In genomic region chr12:79995521-79996094, GRCm38 (mm10) we compare ENCODE assay signal across 31 mouse cellular contexts.
DNase-seq lines count a peak whose midpoint lies in the region; ATAC-seq and TF ChIP-seq lines count a peak whose summit lies in the region.
"Had no signal": no experiment of that assay in that cellular context is flagged by ENCODE, and none has a peak within 500 bp of the region (broad histone marks: within the 10 kb centered on the region; RNA-seq: fewer than 3 reads in every experiment).

No protein-coding gene starts in this region.

- H3K27ac ChIP-seq in embryonic facial prominence, embryonic 15.5 days (replicated peaks) = 0 out of 2 replicates have a peak overlapping the region, but pooled peaks have one; percentile 7
- no peak overlapping the region for H3K27ac ChIP-seq in embryonic facial prominence, embryonic 10.5 days (replicated peaks)
- peak overlapping the region; percentile 80; the same call in 1 of the 2 replicates for H3K27ac ChIP-seq in hindbrain, embryonic 10.5 days
- no peak overlapping the region for H3K27ac ChIP-seq in hindbrain, embryonic 16.5 days (ENCODE audit: low read depth, low read length)
- no peak overlapping the region for H3K27ac ChIP-seq in neural tube, embryonic 11.5 days (ENCODE audit: low read depth, low read length)
- H3K27ac ChIP-seq in thymus, adult 2 months (ENCODE audit: control insufficient read depth, insufficient read depth, low read length) = no peak overlapping the region
- H3K27ac ChIP-seq: embryonic facial prominence, embryonic 12.5 days; intestine, embryonic 15.5 days; left cerebral cortex, adult 2 months; liver, embryonic 15.5 days; midbrain, embryonic 15.5 days; neural tube, embryonic 12.5 days had no signal

- DNase-seq in embryonic facial prominence, embryonic 10.5 days (ENCODE audit: low spot score) = no peak
- DNase-seq in hindbrain, embryonic 10.5 days (ENCODE audit: low spot score) = no peak
- DNase-seq in neural tube, embryonic 11.5 days (ENCODE audit: low spot score) = peak; percentile 5
- DNase-seq in neural tube, embryonic 10.5 days (ENCODE audit: extremely low spot score, low spot score) = no peak
- peak; percentile 30 for DNase-seq in R1 (ENCODE audit: low read depth, low spot score)
- DNase-seq in thymus, adult 2 months = no peak
- DNase-seq: adrenal gland, postnatal 14 days; cerebellum, adult 11 months; cerebellum, adult 9-10 months; cerebellum, postnatal 36 days; gastrocnemius, postnatal 10 days; heart, postnatal 10 days; kidney, adult 8-10 months; kidney, postnatal 14 days; lung, embryonic 14.5 days; lung, postnatal 14 days; thymus, postnatal 14 days had no signal

- no peaks in the 10 kb centered on the region for H3K36me3 ChIP-seq in embryonic facial prominence, embryonic 15.5 days
- H3K36me3 ChIP-seq in embryonic facial prominence, embryonic 10.5 days (replicated peaks) = no peaks in the 10 kb centered on the region
- H3K36me3 ChIP-seq in hindbrain, embryonic 10.5 days = no peaks in the 10 kb centered on the region
- H3K36me3 ChIP-seq in hindbrain, embryonic 16.5 days (ENCODE audit: control insufficient read depth, insufficient read depth, low read length) = no peaks in the 10 kb centered on the region
- no peaks in the 10 kb centered on the region for H3K36me3 ChIP-seq in neural tube, embryonic 11.5 days (ENCODE audit: control insufficient read depth, insufficient read depth, low read length)
- H3K36me3 ChIP-seq in thymus, adult 2 months (ENCODE audit: control insufficient read depth, insufficient read depth, low read length) = no peaks in the 10 kb centered on the region
- H3K36me3 ChIP-seq: embryonic facial prominence, embryonic 12.5 days; intestine, embryonic 15.5 days; liver, embryonic 15.5 days; midbrain, embryonic 10.5 days; midbrain, embryonic 15.5 days; neural tube, embryonic 12.5 days; stomach, embryonic 15.5 days had no signal

- no peak for ATAC-seq in embryonic facial prominence, embryonic 15.5 days (ENCODE audit: insufficient number of reproducible peaks, low FRiP score, low TSS enrichment, low read depth)
- ATAC-seq in hindbrain, embryonic 16.5 days = no peak
- no peak for ATAC-seq in neural tube, embryonic 11.5 days (ENCODE audit: insufficient read depth, low FRiP score, low TSS enrichment)
- ATAC-seq: forebrain, embryonic 16.5 days; hindbrain, postnatal 0 days; intestine, embryonic 15.5 days; midbrain, embryonic 15.5 days; Patski had no signal

- no peaks in the 10 kb centered on the region for H3K27me3 ChIP-seq in embryonic facial prominence, embryonic 15.5 days
- H3K27me3 ChIP-seq in embryonic facial prominence, embryonic 10.5 days (replicated peaks; ENCODE audit: low read depth, poor library complexity, severe bottlenecking) = peaks cover 6% of the 10 kb centered on the region
- no peaks in the 10 kb centered on the region for H3K27me3 ChIP-seq in hindbrain, embryonic 10.5 days (ENCODE audit: insufficient read depth, poor library complexity, severe bottlenecking)
- no peaks in the 10 kb centered on the region for H3K27me3 ChIP-seq in hindbrain, embryonic 16.5 days (replicated peaks; ENCODE audit: control insufficient read depth, insufficient read depth, low read length)
- H3K27me3 ChIP-seq in neural tube, embryonic 11.5 days (ENCODE audit: control insufficient read depth, insufficient read depth, low read length) = no peaks in the 10 kb centered on the region
- no peaks in the 10 kb centered on the region for H3K27me3 ChIP-seq in thymus, adult 2 months (ENCODE audit: control insufficient read depth, insufficient read depth, low read length)
- H3K27me3 ChIP-seq: embryonic facial prominence, embryonic 12.5 days; intestine, embryonic 15.5 days; liver, embryonic 15.5 days; midbrain, embryonic 15.5 days; neural tube, embryonic 12.5 days; Patski; stomach, embryonic 15.5 days had no signal

- H3K4me1 ChIP-seq in embryonic facial prominence, embryonic 15.5 days = peaks cover 44% of the 10 kb centered on the region
- peaks cover 31% of the 10 kb centered on the region for H3K4me1 ChIP-seq in embryonic facial prominence, embryonic 10.5 days
- peaks cover 40% of the 10 kb centered on the region for H3K4me1 ChIP-seq in hindbrain, embryonic 10.5 days (replicated peaks)
- no peaks in the 10 kb centered on the region; the same call in 1 of the 2 replicates for H3K4me1 ChIP-seq in hindbrain, embryonic 16.5 days (ENCODE audit: control insufficient read depth, insufficient read depth, low read depth, low read length)
- H3K4me1 ChIP-seq in neural tube, embryonic 11.5 days (ENCODE audit: control insufficient read depth, insufficient read depth, low read length) = no peaks in the 10 kb centered on the region
- peaks cover 4% of the 10 kb centered on the region; the same call in 1 of the 2 replicates for H3K4me1 ChIP-seq in thymus, adult 2 months (replicated peaks; ENCODE audit: control insufficient read depth, insufficient read depth, low read length)

- TF ChIP-seq POLR2A in thymus, adult 2 months (IDR thresholded peaks at IDR 0.05; ENCODE audit: control insufficient read depth, extremely low read depth, insufficient read depth, low read length, poor library complexity) = no peak

- H3K4me3 ChIP-seq in embryonic facial prominence, embryonic 15.5 days (replicated peaks) = no peak overlapping the region
- H3K4me3 ChIP-seq in embryonic facial prominence, embryonic 10.5 days = no peak overlapping the region
- H3K4me3 ChIP-seq in hindbrain, embryonic 10.5 days = no peak overlapping the region
- no peak overlapping the region for H3K4me3 ChIP-seq in hindbrain, embryonic 16.5 days (ENCODE audit: low read length)
- H3K4me3 ChIP-seq in neural tube, embryonic 11.5 days (ENCODE audit: low read depth, low read length) = no peak overlapping the region
- H3K4me3 ChIP-seq in thymus, adult 2 months (ENCODE audit: control insufficient read depth, insufficient read depth, low read length) = no peak overlapping the region
- H3K4me3 ChIP-seq: embryonic facial prominence, embryonic 12.5 days; erythroblast, embryonic 14.5 days; intestine, embryonic 15.5 days; left cerebral cortex, adult 2 months; liver, embryonic 15.5 days; midbrain, embryonic 10.5 days; midbrain, embryonic 15.5 days; neural tube, embryonic 12.5 days; stomach, embryonic 15.5 days had no signal

- 90% methylated on average over 4 of the region's 4 CpGs for WGBS in embryonic facial prominence, embryonic 15.5 days
- WGBS in embryonic facial prominence, embryonic 10.5 days = 89% methylated on average over 4 of the region's 4 CpGs
- WGBS in hindbrain, embryonic 10.5 days = 91% methylated on average over 4 of the region's 4 CpGs
- 92% methylated on average over 4 of the region's 4 CpGs for WGBS in hindbrain, embryonic 16.5 days
- WGBS in neural tube, embryonic 11.5 days = 91% methylated on average over 4 of the region's 4 CpGs
- 95% methylated on average over 4 of the region's 4 CpGs for WGBS in thymus, adult 2 months

- H3K9me3 ChIP-seq in embryonic facial prominence, embryonic 15.5 days (replicated peaks) = no peaks in the 10 kb centered on the region
- no peaks in the 10 kb centered on the region for H3K9me3 ChIP-seq in embryonic facial prominence, embryonic 10.5 days
- no peaks in the 10 kb centered on the region for H3K9me3 ChIP-seq in hindbrain, embryonic 10.5 days
- H3K9me3 ChIP-seq in hindbrain, embryonic 16.5 days (ENCODE audit: control insufficient read depth, low read length) = no peaks in the 10 kb centered on the region
- H3K9me3 ChIP-seq in neural tube, embryonic 11.5 days (ENCODE audit: control insufficient read depth, low read length) = no peaks in the 10 kb centered on the region
- H3K9me3 ChIP-seq: embryonic facial prominence, embryonic 12.5 days; intestine, embryonic 15.5 days; liver, embryonic 15.5 days; midbrain, embryonic 10.5 days; midbrain, embryonic 15.5 days; neural tube, embryonic 12.5 days; stomach, embryonic 15.5 days had no signal

- no peak for TF ChIP-seq CTCF in thymus, adult 2 months (IDR thresholded peaks at IDR 0.05; ENCODE audit: borderline replicate concordance, control insufficient read depth, extremely low read depth, insufficient read depth, low read length, poor library complexity)

- no peak overlapping the region for H3K4me2 ChIP-seq in embryonic facial prominence, embryonic 15.5 days (replicated peaks)
- no peak overlapping the region for H3K4me2 ChIP-seq in hindbrain, embryonic 16.5 days (ENCODE audit: low read length)
- H3K4me2 ChIP-seq in neural tube, embryonic 11.5 days (ENCODE audit: low read depth) = no peak overlapping the region
- H3K4me2 ChIP-seq: embryonic facial prominence, embryonic 12.5 days; intestine, embryonic 15.5 days; liver, embryonic 15.5 days; lung, embryonic 14.5 days; midbrain, embryonic 15.5 days; neural tube, embryonic 12.5 days; stomach, embryonic 15.5 days had no signal

- H3K9ac ChIP-seq in embryonic facial prominence, embryonic 15.5 days = no peak overlapping the region
- H3K9ac ChIP-seq in hindbrain, embryonic 16.5 days (ENCODE audit: low read depth, low read length) = no peak overlapping the region
- H3K9ac ChIP-seq in neural tube, embryonic 11.5 days (ENCODE audit: low read length) = no peak overlapping the region
- H3K9ac ChIP-seq: embryonic facial prominence, embryonic 12.5 days; intestine, embryonic 15.5 days; liver, embryonic 15.5 days; lung, embryonic 14.5 days; midbrain, embryonic 15.5 days; neural tube, embryonic 12.5 days; stomach, embryonic 15.5 days had no signal

Comparison
In these comparisons a context has a peak if more than half of its experiments do, and no peak if none do; other contexts are left out.
1. H3K27ac ChIP-seq: peak in embryonic facial prominence, embryonic 15.5 days (single experiment) and hindbrain, embryonic 10.5 days (single experiment); none in embryonic facial prominence, embryonic 10.5 days (single experiment), hindbrain, embryonic 16.5 days (single experiment), neural tube, embryonic 11.5 days (single experiment) and thymus, adult 2 months (single experiment).
2. DNase-seq: peak in neural tube, embryonic 11.5 days (single experiment) and R1 (single experiment); none in embryonic facial prominence, embryonic 10.5 days (single experiment), hindbrain, embryonic 10.5 days (single experiment), neural tube, embryonic 10.5 days (single experiment) and thymus, adult 2 months (single experiment).